In the genomic region with DNA sequence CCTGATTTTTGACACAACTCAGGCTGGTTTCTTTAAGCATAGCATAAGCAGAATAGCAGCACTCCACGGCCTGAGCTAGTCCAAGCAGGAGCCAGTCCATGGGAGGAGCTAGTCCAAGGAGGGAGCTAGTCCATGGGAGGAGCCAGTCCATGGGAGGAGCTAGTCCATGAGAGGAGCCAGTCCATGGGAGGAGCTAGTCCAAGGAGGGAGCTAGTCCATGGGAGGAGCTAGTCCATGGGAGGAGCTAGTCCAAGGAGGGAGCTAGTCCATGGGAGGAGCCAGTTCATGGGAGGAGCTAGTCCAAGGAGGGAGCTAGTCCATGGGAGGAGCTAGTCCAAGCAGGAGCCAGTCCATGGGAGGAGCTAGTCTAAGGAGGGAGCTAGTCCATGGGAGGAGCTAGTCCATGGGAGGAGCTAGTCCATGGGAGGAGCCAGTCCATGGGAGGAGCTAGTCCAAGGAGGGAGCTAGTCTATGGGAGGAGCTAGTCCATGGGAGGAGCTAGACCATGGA, we compare ENCODE assay signal across 7 mouse cellular contexts. TPM values are rescaled to one million over a fixed set of nuclear protein-coding genes. Genes with fewer than 3 reads are reported as not detected.
DNase-seq lines count a peak whose midpoint lies in the region; ATAC-seq lines count a peak whose summit lies in the region.
"Not testable (repeated sequence)": the region's sequence is repeated elsewhere in the genome, so short reads cannot be mapped to it uniquely, and the experiment has no call there.
"Had no signal": no experiment of that assay in that cellular context is flagged by ENCODE, and none has a peak within 500 bp of the region (broad histone marks: within the 10 kb centered on the region; RNA-seq: fewer than 3 reads in every experiment).

No protein-coding gene starts in this region.

- H3K9ac ChIP-seq in midbrain, embryonic 11.5 days (ENCODE audit: low read length), result not testable (repeated sequence)

- not testable (repeated sequence) for H3K4me2 ChIP-seq in midbrain, embryonic 11.5 days

- H3K27ac ChIP-seq in midbrain, embryonic 11.5 days (ENCODE audit: low read depth, low read length), result not testable (repeated sequence)

- H3K9me3 ChIP-seq in midbrain, embryonic 11.5 days (ENCODE audit: control insufficient read depth, low read length), result not testable (repeated sequence)

- H3K4me1 ChIP-seq in midbrain, embryonic 11.5 days (ENCODE audit: control insufficient read depth, insufficient read depth, low read length), result not testable (repeated sequence)

- not testable (repeated sequence) for ATAC-seq in midbrain, embryonic 11.5 days (ENCODE audit: low FRiP score)

- peak; percentile 3 for DNase-seq in 3T3-L1 (ENCODE audit: low read depth, low spot score)
- DNase-seq in ES-CJ7 (ENCODE audit: low read depth, low spot score), result peak; percentile 97
- DNase-seq in R1 (ENCODE audit: low read depth, low spot score), result peak; percentile 95
- DNase-seq in ZHBTc4 (ENCODE audit: low read depth, low spot score), result peak; percentile 96
- peak; percentile 31 for DNase-seq in midbrain, embryonic 11.5 days (ENCODE audit: low spot score, missing footprints)
- DNase-seq in testis, postnatal 14 days (ENCODE audit: low spot score), result peak; percentile 62

- not testable (repeated sequence) for H3K4me3 ChIP-seq in midbrain, embryonic 11.5 days (ENCODE audit: low read depth, low read length)

- 36% methylated on average over 1 of the region's 1 CpGs for WGBS in midbrain, embryonic 11.5 days

- not testable (repeated sequence) for H3K36me3 ChIP-seq in midbrain, embryonic 11.5 days (ENCODE audit: control insufficient read depth, insufficient read depth, low read length)

- not testable (repeated sequence) for H3K27me3 ChIP-seq in midbrain, embryonic 11.5 days (ENCODE audit: control insufficient read depth, insufficient read depth, low read length)

RNA-seq across cellular contexts. Expression of gene Pde8b, which starts 34.4 kb away (rescaled TPM):
- 1.9 and 2.3 TPM in 2 replicates for polyA plus RNA-seq in midbrain, embryonic 11.5 days (2014; fragmentation: Nextera tagmentation; extraction: Ambion mirVana)
- polyA plus RNA-seq: G1E had no signal

Comparison
In these comparisons a context has a peak if more than half of its experiments do, and no peak if none do; other contexts are left out.
1. DNase-seq: peak in every context shown above with its lines; median percentile 97 in ES-CJ7; 96 in ZHBTc4; 95 in R1; 62 in testis, postnatal 14 days; 31 in midbrain, embryonic 11.5 days; 3 in 3T3-L1.